Mouse (Mus musculus) lung, adult 10 weeks (tissue): ENCODE measurements around the gene Sarm1. TPM values are rescaled to one million over a fixed set of nuclear protein-coding genes. Genes with fewer than 3 reads are reported as not detected.

ENCODE experiments used
- polyA plus RNA-seq: library from polyadenylated mRNA; stranded (reverse); fragments of 350-450 nt; fragmentation: Illumina TruSeq; extraction: RNeasy Lipid Tissue Mini Kit (QIAGEN cat#74804); gene quantifications from one replicate; pipeline ENCODE4 v1.2.3, GENCODE M21; 2014; ENCODE audit warnings: low read depth, low replicate concordance; ENCODE audit not compliant: insufficient read depth

Gene Sarm1
- 0.06 TPM for polyA plus RNA-seq

DNA sequence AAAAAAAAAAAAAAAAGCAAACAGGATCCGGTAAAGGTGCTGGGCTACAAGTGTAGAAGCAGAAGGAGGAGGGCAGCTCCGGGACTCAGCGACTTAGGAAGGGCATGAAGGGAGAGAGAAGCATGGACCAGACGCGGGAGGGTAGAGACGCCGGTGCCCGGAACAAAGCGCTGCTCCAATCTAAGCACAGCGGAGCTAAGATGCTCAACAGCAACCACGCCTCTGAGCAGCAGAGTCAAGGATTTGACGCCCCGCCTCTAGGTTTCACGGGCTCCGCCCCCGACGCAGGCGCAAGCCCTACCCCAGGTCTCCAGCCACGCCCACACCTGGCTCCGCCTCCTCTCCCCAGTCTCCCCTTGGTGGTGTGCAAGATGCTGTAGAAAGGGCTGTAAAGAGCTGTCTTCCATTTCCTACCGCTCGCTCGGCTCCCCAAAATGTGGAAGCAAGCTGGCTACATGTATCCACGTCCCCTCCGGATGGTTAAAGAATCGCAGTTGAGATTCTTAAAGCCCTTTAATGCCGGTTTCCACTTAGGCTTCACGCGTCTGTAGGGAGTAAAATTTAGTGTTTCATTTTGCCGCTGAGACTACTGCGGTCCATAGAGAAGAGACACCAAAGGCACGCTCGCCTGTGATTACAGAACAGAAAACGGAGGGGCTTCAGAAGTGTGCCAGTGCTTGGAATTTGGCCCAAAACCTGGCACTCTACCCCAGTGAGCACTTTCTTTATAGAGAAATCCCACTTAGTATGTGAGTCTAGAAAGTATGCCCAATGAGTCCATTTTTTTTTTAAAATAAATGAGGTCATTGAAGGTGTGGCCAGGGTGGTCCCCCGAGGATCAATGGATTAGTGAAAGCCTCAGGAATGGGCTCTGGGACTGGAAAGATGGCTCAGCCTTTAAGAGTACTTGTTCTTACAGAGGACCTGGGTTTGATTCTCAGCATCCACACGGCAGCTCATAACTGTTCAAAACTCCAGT is at the start of gene Sarm1:
Gene Sarm1, minus strand, starts transcription at position 211 of the 979 bp plus-strand sequence.

DNA sequence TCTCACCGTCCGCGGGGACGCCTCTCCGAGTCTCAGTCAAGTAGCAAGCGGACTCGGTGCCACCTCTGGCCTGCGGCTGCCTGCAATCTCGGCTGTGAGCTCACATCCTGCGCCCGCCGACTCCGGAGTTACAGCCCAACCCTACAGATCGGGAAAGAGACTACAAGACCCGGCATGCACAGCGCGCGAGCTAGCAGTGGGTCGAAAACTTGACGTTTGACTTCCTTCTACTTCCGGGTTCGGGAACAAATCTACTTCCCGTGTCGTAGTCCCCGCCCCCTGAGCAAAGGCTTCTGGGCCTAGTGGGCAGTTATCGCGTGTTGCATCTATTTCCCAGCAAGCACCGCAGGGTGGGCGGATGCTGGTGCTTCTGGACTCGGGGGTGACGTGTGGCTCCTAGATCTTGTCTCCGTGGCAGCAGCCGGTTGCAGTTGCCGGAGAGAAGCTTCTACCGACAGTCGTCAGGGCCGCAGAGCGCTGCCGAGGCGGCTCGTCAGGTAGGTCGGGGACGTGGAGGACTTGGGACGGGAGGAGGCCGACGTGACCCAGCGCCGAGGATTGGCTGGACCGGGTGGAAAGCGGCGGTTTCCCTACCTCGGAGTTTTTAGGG is 38.6 kb upstream of the Sarm1 start, which contains the start of the genes Tnfaip1 and Ift20:
Gene Tnfaip1, minus strand, starts transcription at position 253 of the 610 bp plus-strand sequence.
Gene Ift20, plus strand, starts transcription at position 282 of the 610 bp plus-strand sequence.

DNA sequence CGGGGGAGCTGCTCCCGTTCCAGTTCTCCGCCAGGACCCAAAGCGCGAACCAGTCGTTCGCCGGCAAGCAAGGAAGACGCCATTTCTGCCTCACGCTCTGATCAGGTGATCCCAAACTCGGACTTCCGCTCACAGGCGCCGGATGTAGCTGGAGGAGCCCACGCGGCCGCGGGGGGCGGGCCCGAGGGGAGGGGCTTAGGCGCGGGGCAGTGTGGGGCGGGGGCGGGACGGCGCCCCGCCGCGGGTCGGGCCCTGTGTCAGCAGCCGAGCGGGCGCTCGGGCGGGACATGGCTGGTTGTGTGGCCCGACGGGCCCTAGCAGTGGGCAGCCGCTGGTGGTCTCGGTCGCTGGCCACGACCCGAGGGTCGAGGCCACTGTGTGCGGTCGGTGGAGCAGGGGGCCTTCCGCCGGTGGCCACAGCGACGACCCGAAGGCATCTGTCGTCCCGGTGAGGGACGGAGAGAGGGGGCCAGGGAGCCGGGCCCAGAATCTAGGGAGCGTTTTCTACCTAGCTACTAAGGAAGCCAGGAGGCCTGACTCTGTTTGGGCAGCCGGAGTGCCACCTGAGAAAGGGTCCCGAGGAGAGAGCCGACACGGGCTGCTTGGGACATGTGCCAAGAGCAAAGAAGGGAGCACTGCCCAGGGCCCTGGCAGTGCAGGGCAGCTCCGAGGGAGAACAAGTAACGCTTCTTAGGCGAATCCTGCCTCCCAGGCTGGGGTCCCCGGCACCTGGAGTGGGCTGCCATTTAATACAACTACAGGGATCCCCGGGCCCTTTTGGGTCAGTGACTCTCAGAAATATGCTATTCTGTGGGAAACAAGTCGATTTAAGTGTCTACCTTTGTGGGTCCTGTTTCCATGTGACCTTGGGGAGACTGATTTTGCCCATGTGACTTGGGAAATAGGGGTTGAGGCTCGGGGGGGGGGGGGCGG is 14.7 kb upstream of the Sarm1 start, which contains the start of the genes Tmem199 and Poldip2:
Gene Tmem199, minus strand, starts transcription at position 148 of the 933 bp plus-strand sequence.
Gene Poldip2, plus strand, starts transcription at position 169 of the 933 bp plus-strand sequence.

DNA sequence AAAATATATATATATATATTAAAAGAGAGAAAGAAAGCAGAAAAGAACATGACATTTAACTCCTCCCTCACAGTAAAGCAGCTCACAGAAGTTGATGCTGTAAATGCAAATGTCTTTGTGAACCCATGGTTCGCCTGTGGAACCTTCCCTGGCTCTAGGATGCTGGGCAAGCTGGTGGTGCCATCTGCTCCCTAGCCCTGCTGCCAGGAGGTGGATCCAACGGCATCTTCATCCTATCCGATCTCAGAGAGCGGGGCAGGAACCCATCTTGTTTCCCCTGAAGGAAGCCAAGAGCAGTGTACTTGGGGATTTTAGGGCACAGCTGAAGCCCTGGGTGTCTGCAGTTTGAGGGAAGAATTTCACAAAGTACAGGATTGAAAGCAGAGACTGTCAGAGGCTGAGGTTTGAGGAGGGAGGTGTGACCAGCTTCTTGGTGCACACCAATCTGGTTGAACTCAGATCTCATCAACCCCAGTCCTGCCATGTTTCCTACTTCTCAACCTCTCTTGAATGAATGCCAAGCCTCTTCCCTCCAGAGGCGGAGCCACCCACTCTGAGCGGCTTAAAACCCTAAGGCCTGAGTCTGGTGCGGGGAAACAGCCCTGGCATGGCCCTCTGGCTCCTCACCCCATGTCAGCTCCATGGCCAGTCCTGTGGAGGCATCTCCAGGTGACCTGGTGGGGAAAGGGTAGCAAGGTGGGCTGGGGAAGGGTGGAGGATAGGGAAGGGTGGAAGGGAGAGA is 5.5 kb upstream of the Sarm1 start, which contains the start of gene Sebox:
Gene Sebox, plus strand, starts transcription at position 539 of the 742 bp plus-strand sequence.

DNA sequence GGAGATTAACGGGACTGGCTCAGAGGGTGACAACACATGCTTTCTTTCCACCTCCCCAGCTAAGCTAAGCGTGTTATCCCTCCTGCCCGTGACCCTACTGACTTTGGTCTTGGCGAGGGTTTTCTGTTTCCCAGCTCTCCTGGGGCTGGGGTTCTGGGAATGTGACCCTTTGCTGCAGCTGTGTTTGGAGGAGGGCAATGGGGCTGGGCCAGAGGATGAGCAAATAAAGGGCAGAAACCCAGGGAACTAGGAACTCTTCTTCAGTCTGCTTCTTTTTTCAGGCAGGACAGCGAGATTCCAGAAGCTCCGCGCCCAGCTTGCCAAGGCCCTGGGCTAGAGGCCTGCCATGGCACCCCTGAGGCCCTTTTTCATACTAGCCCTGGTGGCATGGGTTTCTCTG is 1.4 kb upstream of the Sarm1 start, which contains the start of gene Vtn:
Gene Vtn, plus strand, starts transcription at position 88 of the 400 bp plus-strand sequence.

DNA sequence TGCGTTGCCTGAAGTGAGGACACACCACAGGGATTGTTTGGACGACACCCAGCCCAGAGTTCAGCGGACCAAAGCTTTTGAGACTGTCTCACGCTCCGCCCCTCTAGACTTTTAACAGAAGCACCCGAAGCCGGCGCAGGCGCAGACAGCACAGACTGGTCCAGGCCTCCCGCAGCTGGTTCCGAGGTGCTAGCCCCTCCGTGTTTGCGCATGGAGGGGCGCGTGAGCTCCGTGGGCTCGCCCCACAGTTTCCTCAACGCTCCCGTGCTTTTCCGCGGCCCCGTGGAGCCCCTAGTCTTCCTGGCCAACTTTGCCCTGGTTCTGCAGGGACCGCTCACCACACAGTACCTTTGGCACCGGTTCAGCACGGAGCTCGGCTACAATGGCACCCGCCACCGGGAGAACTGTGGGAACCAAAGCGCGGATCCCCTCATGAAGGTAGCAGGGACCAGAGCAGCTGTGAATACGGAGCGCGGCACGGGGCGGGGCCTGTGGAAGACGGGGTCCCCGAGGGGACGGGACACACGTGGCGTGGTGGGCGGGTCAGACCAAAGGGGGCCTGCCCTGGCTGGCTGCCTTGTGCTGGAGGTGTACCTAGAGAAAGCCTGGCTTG is 31.9 kb downstream of the Sarm1 start, which contains the start of gene Slc46a1:
Gene Slc46a1, plus strand, starts transcription at position 130 of the 613 bp plus-strand sequence.

Other genes with a start within 250 kb of the Sarm1 start
- 32.5 TPM for gene 2610507B11Rik, start 236.0 kb downstream of the Sarm1 start, polyA plus RNA-seq
- gene BC030499, start 206.9 kb downstream of the Sarm1 start, polyA plus RNA-seq, result not detected
- gene Spag5, start 196.2 kb downstream of the Sarm1 start, polyA plus RNA-seq, result 0.42 TPM
- gene Aldoc, start 174.8 kb downstream of the Sarm1 start, polyA plus RNA-seq, result 6.4 TPM
- 24.9 TPM for gene Pigs, start 169.3 kb downstream of the Sarm1 start, polyA plus RNA-seq
- 40.3 TPM for gene Unc119, start 154.3 kb downstream of the Sarm1 start, polyA plus RNA-seq
- not detected for gene Foxn1, start 111.2 kb downstream of the Sarm1 start, polyA plus RNA-seq
- gene Slc13a2, start 75.5 kb downstream of the Sarm1 start, polyA plus RNA-seq, result 0.40 TPM
- gene Slc46a1, start 32.1 kb downstream of the Sarm1 start, polyA plus RNA-seq, result 4.6 TPM
- gene Vtn, start 1.3 kb upstream of the Sarm1 start, polyA plus RNA-seq, result 18.2 TPM
- not detected for gene Sebox, start 5.7 kb upstream of the Sarm1 start, polyA plus RNA-seq
- gene Tmem199, start 14.4 kb upstream of the Sarm1 start, polyA plus RNA-seq, result 20.9 TPM
- 45.2 TPM for gene Poldip2, start 14.4 kb upstream of the Sarm1 start, polyA plus RNA-seq
- 46.8 TPM for gene Tnfaip1, start 38.6 kb upstream of the Sarm1 start, polyA plus RNA-seq
- 146 TPM for gene Ift20, start 38.6 kb upstream of the Sarm1 start, polyA plus RNA-seq
- gene Tmem97, start 53.0 kb upstream of the Sarm1 start, polyA plus RNA-seq, result 33.8 TPM
- gene Nlk, start 199.6 kb upstream of the Sarm1 start, polyA plus RNA-seq, result 12.5 TPM